Mouse (Mus musculus): ENCODE data around the gene Lalba. TPM values are rescaled to one million over a fixed set of nuclear protein-coding genes. Genes with fewer than 3 reads are reported as not detected.
A peak's percentile ranks its signal among the peaks of the same experiment; 100 is the strongest.
"Not testable (repeated sequence)": the region's sequence is repeated elsewhere in the genome, so short reads cannot be mapped to it uniquely, and the experiment has no call there.

The Lalba gene
- under 1 TPM in 1 of 2 experiments, not detected in 1; 0.56 TPM for polyA plus RNA-seq (2017; shearing (Covaris generic))

DNA sequence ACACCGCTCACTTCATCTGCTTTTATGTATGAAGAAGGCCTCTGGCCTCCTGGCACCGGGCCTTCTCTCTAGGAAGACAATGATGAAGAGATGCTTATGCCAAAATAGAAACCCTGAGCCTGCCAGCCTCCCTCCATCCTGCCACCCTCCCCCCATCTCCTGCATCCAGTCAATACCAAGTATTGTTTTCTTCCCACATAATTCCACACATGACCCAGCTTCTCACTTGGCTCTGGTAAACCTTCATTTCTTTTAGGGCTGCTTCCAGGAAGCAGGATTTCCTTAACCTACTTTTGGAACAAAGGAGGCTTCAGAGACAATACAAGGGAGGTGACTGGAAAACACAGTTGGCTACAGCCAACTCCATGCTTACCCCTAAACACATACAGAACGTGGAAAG is at the start of gene Lalba:
Gene Lalba (minus strand): TSS at position 21 of the 400 bp plus-strand sequence.
- no peak for ATAC-seq

DNA sequence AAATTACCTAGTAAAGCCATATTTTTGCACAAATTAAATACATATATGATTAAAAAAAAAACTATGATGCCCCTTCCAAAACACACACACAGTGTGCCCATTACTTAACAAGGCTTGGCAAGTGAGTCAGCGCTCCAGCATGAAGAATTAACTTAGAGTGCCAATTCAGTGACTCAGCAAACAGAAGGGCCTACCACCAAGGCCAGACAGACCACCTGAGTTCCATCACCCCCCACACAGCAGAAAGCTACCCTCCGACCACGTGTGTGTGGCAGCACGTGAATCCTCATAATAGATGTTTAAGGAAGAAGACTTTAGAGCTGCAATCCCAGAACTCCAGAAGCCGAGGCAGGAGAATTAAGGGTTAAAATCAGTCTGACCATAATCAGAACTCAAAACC is 49.8 kb upstream of the Lalba start:
- ATAC-seq, result no peak

DNA sequence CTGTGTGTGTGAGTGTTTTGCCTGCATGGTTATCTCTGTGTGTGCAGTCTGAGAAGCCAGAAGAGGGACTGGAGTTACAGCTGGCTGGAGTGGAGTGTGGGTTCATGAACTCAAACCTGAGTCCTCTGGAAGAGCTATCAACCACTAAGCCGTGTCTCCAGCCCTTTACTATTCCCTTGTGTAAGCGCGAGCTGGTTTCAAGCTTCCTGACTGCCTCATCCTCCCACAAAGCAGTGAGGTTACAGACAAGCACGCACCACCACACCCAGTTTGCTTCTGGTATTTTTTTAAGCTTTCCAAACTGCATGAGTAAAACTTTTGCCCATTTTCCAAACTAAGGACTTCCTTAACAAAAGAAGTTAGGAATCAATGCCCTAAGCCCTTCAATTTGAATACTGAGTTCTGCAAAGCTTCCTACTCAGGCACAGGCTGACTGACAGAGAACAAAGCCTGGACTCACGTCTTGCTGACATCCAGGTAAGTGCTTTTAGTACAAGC is 45.6 kb upstream of the Lalba start:
- no peak for ATAC-seq

DNA sequence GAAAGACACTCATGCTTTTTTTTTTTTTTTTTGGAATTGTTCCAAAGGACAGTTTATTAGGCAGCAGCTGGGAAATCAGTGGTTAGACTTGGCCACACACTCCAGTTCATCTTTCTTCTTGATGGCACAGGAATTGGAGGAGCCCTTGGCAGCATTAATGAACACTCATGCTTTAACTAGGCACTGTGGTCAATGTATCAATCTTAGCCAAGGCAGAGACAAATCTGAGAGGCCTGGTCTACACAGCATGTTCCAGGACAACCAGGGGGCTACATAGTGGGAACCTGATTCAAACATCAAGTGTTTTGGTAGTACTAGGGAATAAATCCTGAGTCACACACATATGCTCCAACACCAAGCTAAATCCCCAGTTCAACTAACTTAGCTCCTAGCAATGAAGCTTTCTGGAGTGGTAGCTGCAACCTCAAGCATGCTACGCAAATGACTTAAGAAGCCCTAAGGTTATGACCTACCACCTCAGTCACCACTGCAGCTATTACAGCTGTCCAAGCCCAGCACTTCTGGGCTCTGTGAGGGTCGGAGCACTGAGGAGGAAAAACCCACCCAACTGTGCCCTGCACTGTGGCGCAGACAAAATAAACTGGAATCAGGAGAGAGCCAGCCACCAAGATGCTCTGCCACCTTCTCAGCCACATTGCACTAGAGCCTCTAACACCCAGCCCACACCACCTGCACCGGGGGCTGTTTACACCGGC is 44.7 kb upstream of the Lalba start:
- ATAC-seq, result no peak

DNA sequence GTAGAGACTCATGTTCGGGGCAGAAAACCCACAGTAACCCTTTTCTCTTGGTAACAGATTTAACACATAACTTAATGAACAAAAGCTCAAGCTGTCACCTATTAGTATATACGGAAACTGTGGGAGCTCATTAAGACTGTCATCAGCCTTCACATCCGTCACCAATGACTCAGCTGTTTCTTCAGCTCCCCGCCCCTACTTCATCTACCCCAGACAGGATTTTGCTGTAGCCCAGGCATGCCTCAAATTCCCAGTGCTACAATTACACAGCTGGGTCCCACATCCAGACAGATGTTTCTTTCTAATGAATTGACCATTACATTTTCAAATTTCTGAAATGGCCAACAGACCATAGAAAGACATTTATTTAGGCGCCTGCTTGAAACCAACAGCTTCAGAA is 43.5 kb upstream of the Lalba start:
- no peak for ATAC-seq

DNA sequence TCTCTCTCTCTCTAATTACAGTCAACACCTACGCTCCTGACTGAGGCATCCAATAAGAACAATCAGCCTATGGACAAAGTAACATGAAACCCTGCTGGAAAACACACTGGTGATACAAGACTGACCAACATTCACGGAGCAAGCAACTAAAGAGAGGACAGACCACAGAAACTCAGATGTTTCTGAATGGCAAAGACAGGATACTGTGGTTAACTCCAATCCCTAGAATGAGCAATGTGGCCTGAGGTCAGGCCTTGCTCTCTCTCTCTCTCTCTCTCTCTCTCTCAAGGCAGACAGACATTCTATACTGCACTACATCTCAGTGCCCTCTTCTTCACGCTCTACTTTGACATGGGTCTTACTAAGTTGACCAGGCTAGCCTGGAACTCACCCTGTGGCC is 38.7 kb upstream of the Lalba start:
- ATAC-seq, result no peak

DNA sequence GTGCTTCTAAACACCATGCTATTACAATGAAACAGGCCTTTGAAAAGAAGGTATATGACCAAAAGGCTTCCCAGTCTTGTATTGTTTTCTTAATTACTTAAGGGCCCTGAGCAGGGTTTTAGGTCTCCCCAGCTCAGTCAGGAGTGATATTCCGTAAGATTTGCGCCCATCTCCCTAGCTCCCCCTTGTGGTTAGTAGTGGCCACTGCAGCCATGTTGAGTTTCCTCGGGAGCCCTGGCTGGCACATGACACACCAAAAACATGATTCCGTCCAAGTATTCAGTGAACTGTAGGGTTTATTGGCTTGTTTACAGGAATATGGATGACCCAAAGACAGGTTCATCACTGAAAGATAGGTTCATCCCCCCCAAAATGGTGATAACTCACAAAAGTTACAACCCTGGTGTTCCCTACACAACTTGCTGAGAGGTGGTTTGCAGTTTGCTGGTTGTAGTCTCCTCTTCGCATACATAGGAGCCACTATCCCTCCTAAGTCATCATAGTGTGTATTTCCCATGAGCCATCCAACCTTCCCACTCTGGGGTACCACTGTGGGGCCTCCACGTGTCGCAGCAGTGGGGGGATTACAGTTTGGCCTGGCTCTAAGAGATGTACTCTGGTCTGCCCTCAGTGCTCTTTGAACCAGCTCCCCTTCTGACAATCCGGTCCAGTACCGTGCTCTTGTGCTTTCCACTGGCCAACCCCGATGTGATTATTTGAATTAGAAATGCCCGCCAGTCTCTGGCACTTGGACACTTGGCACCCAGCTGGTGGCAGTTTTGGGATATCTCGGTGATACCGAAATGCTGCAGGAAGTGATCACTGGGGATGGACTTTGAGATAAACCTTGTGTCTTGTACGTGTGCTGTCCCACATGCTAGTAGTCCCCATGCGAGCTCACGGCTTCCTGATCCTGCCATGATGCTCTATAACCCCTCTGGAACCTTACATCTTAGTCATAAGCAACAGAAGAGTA is 35.1 kb upstream of the Lalba start:
- no peak for ATAC-seq

DNA sequence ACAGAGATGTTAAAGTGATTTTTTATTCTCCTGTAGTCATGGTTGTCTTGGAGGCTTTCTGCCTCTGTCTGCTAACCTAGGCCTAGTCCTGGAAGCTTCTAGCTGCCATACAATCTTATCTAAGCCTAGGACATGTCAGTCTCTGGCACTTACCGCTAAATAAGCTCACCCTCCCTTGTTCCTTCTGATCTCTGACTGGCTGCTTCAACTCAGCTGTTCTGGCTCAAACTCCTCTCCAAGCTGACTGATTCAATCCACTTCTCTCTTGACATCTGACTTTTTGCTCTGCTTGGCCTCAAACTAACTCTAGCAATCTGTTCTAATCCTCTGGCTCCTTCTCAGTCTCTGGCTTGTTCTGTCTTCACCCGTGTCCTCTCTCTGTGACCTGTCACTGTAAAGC is 32.3 kb upstream of the Lalba start:
- ATAC-seq, result not testable (repeated sequence)

DNA sequence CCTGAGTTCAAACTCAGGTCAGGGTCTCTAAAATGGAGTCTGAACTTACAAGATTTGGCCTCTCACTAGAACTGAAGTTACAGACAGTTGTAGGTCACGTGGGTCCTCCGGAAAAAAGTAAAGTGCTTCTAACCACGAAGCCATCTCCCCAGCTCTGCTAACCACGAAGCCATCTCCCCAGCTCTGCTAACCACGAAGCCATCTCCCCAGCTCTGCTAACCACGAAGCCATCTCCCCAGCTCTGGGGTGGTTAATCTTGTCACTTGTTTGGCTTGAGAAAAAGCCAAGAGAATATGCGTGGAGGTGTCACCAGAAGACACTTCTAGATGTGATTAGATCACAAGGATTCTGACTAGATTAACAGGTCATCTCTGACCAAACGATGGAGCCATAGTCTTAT is 31.6 kb upstream of the Lalba start:
- peak; percentile 70 for ATAC-seq

DNA sequence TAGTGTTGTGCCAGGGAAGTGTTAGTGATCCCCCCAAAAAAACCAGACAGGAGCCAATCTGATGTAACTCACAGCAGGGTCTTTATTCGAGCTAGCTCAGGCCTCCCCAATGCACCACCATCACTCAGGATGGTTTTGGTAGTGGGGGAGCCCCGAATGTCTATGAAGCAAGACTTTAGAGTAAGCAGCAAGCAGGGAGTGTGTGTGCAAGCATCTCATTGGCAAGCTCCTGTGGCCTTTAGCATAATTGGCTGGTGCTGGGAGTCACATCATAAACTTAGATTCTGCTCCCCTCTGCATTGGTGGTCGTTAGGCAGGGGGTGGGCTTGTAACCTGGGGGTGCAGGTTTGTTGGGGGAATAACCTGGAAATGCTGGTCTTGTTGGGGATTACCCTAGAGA is 31.2 kb upstream of the Lalba start:
- peak; percentile 24 for ATAC-seq

DNA sequence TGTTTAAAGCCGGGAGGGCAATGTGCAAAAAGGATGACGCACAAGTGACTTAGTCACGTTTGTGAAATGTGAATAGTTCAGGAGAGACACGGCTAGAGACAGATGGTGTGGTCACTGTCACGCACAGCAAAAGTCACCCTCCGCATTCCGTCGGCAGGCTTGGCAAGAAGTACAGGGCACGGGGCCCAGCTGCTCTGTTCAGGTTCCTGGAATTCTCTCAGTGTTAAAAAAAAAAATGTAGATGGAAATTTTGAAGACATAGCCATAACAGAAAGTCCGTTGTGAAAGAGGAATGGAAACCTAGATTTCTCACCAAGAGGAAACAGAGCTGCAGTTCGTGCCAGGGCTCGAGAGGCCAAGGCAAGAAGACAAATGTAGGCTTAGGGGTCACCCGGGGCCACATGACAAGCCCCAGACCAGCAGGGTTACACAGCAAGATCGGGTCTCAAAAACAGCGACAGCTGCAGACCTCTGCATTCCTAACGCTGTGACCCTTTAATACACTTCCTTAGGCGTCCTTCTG is 30.3 kb upstream of the Lalba start:
- ATAC-seq, result no peak

DNA sequence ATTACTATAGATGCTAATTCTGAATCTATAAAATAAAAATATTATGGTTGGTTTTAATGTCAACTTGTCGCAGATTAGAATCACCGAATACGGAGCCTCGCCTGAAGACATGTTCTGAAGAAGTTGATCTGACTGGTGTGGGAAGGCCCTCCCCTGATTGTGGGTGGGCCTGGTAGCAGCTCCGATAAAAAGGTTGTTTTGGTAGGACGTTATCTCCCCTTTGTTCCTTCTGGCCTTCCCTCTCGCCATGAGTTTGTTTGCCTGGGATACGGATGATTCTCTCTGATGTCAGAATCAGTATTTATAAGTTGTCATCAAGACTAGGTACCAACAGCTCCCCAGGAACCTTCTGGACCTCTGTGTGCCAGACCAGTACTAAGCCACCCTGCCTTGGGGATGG is 29.7 kb upstream of the Lalba start:
- no peak for ATAC-seq

DNA sequence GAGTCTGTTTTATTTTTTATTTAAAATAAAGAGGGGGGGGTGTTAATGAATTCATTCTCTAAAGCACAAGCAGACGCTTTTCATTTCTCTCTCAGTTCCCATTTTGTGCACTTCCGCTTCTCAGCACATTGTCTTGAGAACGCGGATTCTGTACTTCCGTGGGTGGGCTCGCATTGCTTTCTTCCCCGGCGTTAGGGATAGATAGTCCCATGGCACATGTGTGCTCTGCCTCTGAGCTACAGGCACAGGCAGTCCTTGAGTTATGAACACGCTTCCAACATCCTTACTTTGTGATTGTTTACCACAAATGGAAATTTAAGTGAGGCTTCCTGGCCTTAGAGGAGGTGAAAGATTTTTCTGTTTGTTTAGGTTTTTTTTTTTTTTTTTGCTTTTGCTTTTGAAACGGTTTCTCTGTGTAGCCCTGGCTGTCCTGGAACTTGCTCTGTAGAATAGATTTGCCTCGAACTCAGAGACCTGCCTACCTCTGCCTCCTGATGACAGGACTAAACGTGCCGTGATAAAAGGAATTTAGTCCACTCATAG is 28.9 kb upstream of the Lalba start:
- ATAC-seq, result peak; percentile 22

DNA sequence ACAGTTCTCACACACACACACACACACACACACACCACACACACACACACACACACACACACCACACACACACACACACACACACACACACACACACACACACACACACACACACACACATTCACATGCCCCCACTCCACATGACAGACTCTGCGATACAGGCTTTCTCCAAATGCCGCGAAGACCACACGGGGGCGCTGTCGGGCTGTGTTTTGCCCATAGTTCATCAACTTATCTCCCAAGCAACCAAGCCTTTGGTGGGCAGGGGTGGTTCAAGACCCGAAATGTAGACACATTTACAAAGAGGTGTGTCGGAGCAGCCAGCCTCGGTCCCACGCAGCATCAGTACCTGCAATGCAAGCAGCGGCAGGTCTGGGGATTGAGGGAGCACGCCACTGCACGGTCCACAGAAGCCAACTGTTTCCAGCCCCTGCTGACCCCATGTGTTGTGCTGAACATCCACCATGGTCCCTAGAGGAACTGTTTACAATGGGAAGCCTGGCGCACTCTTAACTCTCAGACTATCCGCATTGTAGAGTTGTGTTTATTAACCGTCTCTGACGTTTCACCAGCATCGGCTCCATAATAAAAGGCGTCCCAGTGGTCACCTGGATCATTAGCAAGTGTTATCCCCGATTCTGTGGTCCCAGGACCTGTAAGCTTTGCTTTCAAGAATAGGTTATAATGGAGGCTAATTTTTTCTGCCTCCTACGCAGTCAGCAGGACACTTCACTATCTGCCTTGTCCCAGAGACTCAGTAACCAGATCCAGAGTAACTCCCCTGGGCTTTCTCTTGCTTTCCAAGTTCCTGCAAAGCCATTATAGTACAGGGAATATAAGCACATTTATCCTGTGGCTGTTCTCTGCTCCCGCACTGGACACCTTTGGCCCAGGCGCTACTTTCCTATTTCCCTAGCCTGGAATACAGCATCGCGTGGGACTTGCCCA is 28.2 kb upstream of the Lalba start:
- peak; percentile 51 for ATAC-seq

DNA sequence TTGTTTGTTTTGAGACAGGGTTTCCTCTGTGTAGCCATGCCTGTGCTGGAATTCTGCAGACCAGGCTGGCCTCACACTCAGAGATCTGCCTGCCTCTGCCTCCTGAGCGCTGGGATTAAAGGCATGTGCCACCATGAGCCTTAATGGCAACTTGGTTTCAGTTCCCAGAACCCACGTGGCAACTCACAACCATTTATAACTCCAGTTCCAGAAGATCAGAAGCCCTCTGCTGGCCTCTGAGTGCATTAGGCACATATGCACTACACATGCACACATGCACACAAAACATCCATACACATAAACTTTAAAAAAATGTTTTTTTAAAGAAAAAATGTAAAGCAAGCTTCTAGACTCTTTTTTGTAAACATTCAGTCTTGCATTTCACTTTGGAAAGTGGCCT is 26.9 kb upstream of the Lalba start:
- no peak for ATAC-seq

DNA sequence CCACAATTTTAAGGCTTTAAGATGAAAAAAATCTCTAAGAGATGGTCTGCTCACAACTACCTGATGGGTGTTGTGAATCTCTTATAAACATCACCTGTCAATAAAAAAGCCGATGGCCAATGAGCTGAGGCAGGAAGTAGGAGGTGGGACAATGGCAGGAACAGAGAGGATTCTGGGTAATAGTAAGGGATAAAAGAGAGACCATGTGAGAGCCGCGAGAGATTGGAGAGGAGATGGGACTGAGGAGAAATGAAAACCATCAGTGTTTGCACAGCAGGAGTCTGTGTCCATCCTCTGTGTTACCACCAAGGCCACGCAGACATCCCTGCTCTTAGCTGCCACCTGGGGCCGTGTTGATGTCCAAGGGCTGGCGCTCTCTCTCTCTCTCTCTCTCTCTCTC is 24.8 kb upstream of the Lalba start:
- no peak for ATAC-seq

DNA sequence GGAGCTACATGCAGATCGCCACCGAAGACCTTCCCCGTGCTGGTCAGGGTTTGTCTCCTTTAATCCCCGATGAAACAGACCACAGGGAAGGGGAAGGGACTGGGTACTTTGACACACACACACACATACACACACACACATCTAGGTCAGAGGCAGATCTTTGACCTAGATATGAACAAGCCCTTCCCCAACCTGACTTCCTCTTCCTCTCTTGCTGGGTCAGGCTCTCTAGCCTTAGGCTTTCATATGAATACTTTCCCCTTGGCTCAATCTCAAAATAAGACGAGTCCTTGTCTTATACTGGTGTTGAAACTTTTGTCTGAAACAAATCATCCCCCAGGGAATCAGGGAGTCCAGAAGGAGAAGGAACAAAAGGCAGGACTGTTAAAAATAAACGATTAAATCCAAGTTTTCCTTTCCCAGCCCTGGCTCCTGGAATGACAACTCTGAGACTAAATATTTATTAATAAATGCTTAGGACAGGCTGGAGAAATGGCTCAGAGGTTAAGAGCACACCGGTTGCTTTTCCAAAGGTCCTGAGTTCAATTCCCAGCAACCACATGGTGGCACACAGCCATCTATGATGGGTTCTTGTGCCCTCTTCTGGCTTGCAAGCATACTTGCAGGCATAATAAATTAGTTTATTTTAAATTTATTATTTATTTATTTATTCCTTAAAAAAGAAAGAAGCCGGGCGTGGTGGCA is 23.9 kb upstream of the Lalba start:
- ATAC-seq, result peak; percentile 18

DNA sequence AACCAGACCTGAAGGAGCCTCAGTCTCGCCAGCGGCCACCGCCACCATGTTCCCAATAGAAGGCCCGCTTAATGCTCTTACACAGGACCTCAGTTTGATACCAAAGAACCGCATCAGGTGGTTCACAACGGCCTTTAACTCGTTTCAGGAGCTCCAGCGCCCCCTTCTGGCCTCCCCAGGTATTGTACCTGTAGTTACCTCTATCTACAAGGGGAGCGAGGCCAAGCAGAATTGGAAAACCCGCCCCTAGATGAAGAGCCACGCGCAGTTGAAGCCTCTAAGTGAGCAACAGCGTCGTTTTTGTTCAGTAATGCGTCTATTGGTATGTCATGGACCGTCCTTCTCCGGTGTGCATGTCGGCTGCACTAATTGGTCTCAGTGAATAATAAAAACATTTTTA is 22.0 kb upstream of the Lalba start:
- ATAC-seq, result peak; percentile 66

DNA sequence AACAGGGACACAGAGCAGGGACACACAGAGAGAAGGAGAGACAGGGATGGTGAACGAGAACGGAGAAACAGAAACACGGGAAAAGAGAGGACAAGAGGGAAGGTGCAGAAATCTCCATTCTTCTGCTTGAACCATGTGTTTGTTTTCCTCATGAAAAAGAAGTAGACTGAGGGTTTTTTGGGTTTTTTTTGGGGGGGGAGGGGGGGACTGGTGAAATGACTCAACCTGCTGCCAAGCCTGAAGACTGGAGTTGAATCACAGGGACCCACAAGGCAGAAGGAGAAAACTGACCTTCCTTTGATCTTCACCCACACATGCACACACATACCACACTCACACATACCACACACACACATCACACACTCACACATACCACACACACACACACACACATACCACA is 20.8 kb upstream of the Lalba start:
- ATAC-seq, result no peak

DNA sequence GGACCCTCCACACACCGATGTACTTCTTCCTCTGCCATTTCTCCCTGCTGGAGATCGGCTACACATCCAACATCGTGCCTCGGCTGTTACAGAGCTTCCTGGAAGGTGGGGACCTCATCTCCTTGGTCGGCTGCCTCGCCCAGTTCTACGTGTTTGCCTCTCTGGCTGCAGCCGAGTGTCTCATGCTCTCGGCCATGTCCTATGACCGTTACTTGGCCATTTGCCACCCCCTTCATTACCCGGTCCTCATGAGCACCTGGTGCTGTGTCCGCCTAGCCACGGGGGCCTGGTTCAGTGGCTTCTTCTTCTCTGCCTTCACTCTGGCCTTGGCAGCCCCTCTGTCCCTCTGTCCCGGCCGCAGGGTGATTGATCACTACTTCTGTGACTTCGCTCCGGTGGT is 15.1 kb upstream of the Lalba start:
- ATAC-seq, result no peak

DNA sequence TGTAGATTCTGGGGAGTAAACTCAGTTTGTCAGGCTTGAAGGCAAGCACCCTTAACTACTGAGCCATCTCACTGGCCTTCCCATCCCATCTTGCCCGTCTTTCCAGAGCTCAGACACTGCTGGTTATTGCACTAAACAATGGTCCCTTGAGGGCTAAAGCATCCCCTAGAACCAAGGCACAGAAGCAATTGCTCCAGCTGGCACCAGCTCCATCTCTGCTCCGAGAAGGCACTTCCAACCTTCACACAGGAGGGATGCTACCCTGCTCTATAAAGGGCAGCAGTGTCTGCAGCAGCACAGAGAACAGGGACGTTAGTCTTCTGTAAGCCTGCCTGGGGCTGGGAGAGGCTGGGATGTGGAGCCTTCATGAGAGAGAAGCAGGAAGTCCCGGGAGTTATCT is 9.6 kb upstream of the Lalba start, which contains the start of gene Olfr279:
Gene Olfr279 (plus strand): TSS at position 301 of the 400 bp plus-strand sequence.
- no peak for ATAC-seq

Data from CD4-positive, CD25-positive, alpha-beta regulatory T cell, adult 4 months (primary cell).